Mouse (Mus musculus): ENCODE measurements around the gene Thap11.
A peak's percentile ranks its signal among the peaks of the same experiment; 100 is the strongest.

GRCm38 (mm10) chr8:105855248-105856167 lies 576 bp downstream of the Thap11 start:
- TF ChIP-seq CTCF (IDR thresholded peaks at IDR 0.05; ENCODE audit: insufficient read depth, low read length) (no peak), POLR2A (IDR thresholded peaks at IDR 0.05; ENCODE audit: borderline replicate concordance, extremely low read depth, low read depth, low read length) (0 out of 2 replicates have a peak, but pooled peaks have one; percentile 19)

Data from lung, adult 2 months (tissue).